Mouse (Mus musculus) hindbrain, embryonic 11.5 days (tissue): ENCODE measurements around the gene S100a6. TPM values are rescaled to one million over a fixed set of nuclear protein-coding genes. Genes with fewer than 3 reads are reported as not detected.

Experiments
- ATAC-seq: fragments of 200-750 bp; cut with Nextera tagmentation; 2 replicates; pipeline ENCODE4 v1.8.0; 2017; ENCODE audit warnings: mild to moderate bottlenecking, moderate TSS enrichment, moderate library complexity; ENCODE audit not compliant: low FRiP score
- DNase-seq: peaks from one replicate; pipeline ENCODE4 v3.0.0-alpha.2; 2015; ENCODE audit warnings: low spot score
- H3K27ac ChIP-seq: fragments of 300-500 bp; sonication (generic); 2 replicates; pipeline ENCODE4 v1.5.1; 2014; ENCODE audit warnings: mild to moderate bottlenecking, low read depth, low read length
- H3K27me3 ChIP-seq: fragments of 300-500 bp; sonication (generic); 2 replicates; pipeline ENCODE4 v1.6.1; 2014; ENCODE audit warnings: mild to moderate bottlenecking, low read length, moderate library complexity, mixed read lengths; ENCODE audit not compliant: control insufficient read depth, insufficient read depth
- H3K36me3 ChIP-seq: fragments of 300-500 bp; sonication (generic); 2 replicates; pipeline ENCODE4 v1.6.1; 2014; ENCODE audit warnings: mild to moderate bottlenecking, low read length, moderate library complexity, mixed read lengths; ENCODE audit not compliant: control insufficient read depth, insufficient read depth
- H3K4me1 ChIP-seq: fragments of 300-500 bp; sonication (generic); replicated peaks from 2 replicates; pipeline ENCODE4 v1.6.1; 2014; ENCODE audit warnings: low read length, mixed read lengths; ENCODE audit not compliant: control insufficient read depth, insufficient read depth
- H3K4me2 ChIP-seq: fragments of 300-500 bp; sonication (generic); replicated peaks from 2 replicates; pipeline ENCODE4 v1.6.1; 2014; ENCODE audit warnings: mild to moderate bottlenecking, low read depth, low read length
- H3K4me3 ChIP-seq: fragments of 300-500 bp; sonication (generic); 2 replicates; pipeline ENCODE4 v1.5.1; 2014; ENCODE audit warnings: low read depth, low read length
- H3K9ac ChIP-seq: fragments of 300-500 bp; sonication (generic); 2 replicates; pipeline ENCODE4 v1.6.1; 2014; ENCODE audit warnings: low read depth, low read length
- H3K9me3 ChIP-seq: fragments of 300-500 bp; sonication (generic); 2 replicates; pipeline ENCODE4 v1.6.1; 2016; ENCODE audit warnings: low read length; ENCODE audit not compliant: control insufficient read depth
- WGBS: fragments of 180-500 bp; shearing (Covaris S2); extraction: QIAGEN DNeasy Blood & Tissue Kit; methylation state at CpG from one replicate; pipeline ENCODE4 v1.1.7; 2014; 5-methylcytosine and 5-hydroxymethylcytosine counted together
- polyA plus RNA-seq: library from polyadenylated mRNA; unstranded; fragments of >200 nt; fragmentation: Nextera tagmentation; extraction: Ambion mirVana; gene quantifications from 2 replicates; pipeline ENCODE4 v1.2.1, GENCODE M21; 2014

Gene S100a6
- polyA plus RNA-seq, 1 experiment from 2014 or later: 25.9 TPM

GRCm38 (mm10) chr3:90597736-90598135 lies 14.9 kb upstream of the S100a6 start:
- WGBS: 62% methylated on average over 6 of the region's 6 CpGs
- H3K4me2 ChIP-seq: no peak overlapping the region
- H3K9ac ChIP-seq: no peak overlapping the region
- no peak overlapping the region for H3K4me3 ChIP-seq
- DNase-seq (no peak), ATAC-seq (no peak)
- no peaks in the 10 kb centered on the region; the same call in 1 of the 2 replicates for H3K9me3 ChIP-seq
- no peaks in the 10 kb centered on the region for H3K27me3 ChIP-seq
- H3K36me3 ChIP-seq: no peaks in the 10 kb centered on the region
- H3K27ac ChIP-seq: no peak overlapping the region
- H3K4me1 ChIP-seq: no peaks in the 10 kb centered on the region

GRCm38 (mm10) chr3:90598212-90598611 lies 14.5 kb upstream of the S100a6 start:
- Histone ChIP-seq H3K4me1 (no peaks in the 10 kb centered on the region), H3K27me3 (no peaks in the 10 kb centered on the region), H3K9ac (no peak overlapping the region), H3K27ac (no peak overlapping the region), H3K36me3 (no peaks in the 10 kb centered on the region), H3K9me3 (no peaks in the 10 kb centered on the region), H3K4me3 (no peak overlapping the region), H3K4me2 (no peak overlapping the region)
- WGBS: 88% methylated on average over 4 of the region's 4 CpGs
- ATAC-seq: no peak
- DNase-seq: no peak

- 87% methylated on average over 3 of the region's 3 CpGs for whole genome bisulfite sequencing
- Histone ChIP-seq H3K9ac (no peak overlapping the region), H3K27me3 (no peaks in the 10 kb centered on the region), H3K4me3 (no peak overlapping the region), H3K36me3 (no peaks in the 10 kb centered on the region), H3K27ac (no peak overlapping the region), H3K9me3 (no peaks in the 10 kb centered on the region), H3K4me2 (no peak overlapping the region), H3K4me1 (no peaks in the 10 kb centered on the region)
- no peak for DNase-seq
- ATAC-seq: no peak
These were observed 13.3 kb upstream of the S100a6 start for GRCm38 (mm10) chr3:90599401-90599800.

- Histone ChIP-seq H3K9ac (no peak overlapping the region), H3K36me3 (no peaks in the 10 kb centered on the region), H3K4me3 (no peak overlapping the region), H3K27me3 (no peaks in the 10 kb centered on the region), H3K4me1 (no peaks in the 10 kb centered on the region), H3K9me3 (no peaks in the 10 kb centered on the region), H3K27ac (no peak overlapping the region), H3K4me2 (no peak overlapping the region)
- ATAC-seq: no peak
- WGBS: 83% methylated on average over 6 of the region's 6 CpGs
- no peak for DNase-seq
These were observed 12.6 kb upstream of the S100a6 start for GRCm38 (mm10) chr3:90600036-90600435.

GRCm38 (mm10) chr3:90600458-90601195 lies 12.1 kb upstream of the S100a6 start:
- no peak overlapping the region for H3K4me3 ChIP-seq
- H3K27me3 ChIP-seq: no peaks in the 10 kb centered on the region
- H3K27ac ChIP-seq: no peak overlapping the region
- no peaks in the 10 kb centered on the region for H3K36me3 ChIP-seq
- 79% methylated on average over 8 of the region's 8 CpGs for WGBS
- H3K9me3 ChIP-seq: no peaks in the 10 kb centered on the region
- no peak overlapping the region for H3K4me2 ChIP-seq
- H3K4me1 ChIP-seq: no peaks in the 10 kb centered on the region
- DNase-seq (no peak), ATAC-seq (no peak)
- no peak overlapping the region for H3K9ac ChIP-seq

GRCm38 (mm10) chr3:90601486-90602110 lies 11.1 kb upstream of the S100a6 start, which contains the start of gene Gm42674:
Gene Gm42674, plus strand, starts transcription at chr3:90601904.
- no peak for DNase-seq
- no peak within 1 kb of the TSS for H3K9ac ChIP-seq
- no peak within 1 kb of the TSS for H3K27ac ChIP-seq
- no peak for ATAC-seq
- no peaks in the 10 kb centered on the region for H3K36me3 ChIP-seq
- H3K9me3 ChIP-seq: no peaks in the 10 kb centered on the region
- H3K4me3 ChIP-seq: no peak within 1 kb of the TSS
- no peak within 1 kb of the TSS for H3K4me2 ChIP-seq
- no peaks in the 10 kb centered on the region for H3K4me1 ChIP-seq
- WGBS: 85% methylated on average over 11 of the region's 11 CpGs
- H3K27me3 ChIP-seq: no peaks in the 10 kb centered on the region

GRCm38 (mm10) chr3:90603623-90604022 lies 9.1 kb upstream of the S100a6 start, which contains the start of gene S100a4:
Gene S100a4, plus strand, starts transcription at chr3:90603771.
- H3K9ac ChIP-seq: no peak within 1 kb of the TSS
- H3K27ac ChIP-seq: no peak within 1 kb of the TSS
- ATAC-seq (no peak), DNase-seq (no peak)
- H3K4me2 ChIP-seq: no peak within 1 kb of the TSS
- H3K9me3 ChIP-seq: no peaks in the 10 kb centered on the region
- no peak within 1 kb of the TSS for H3K4me3 ChIP-seq
- H3K27me3 ChIP-seq: no peaks in the 10 kb centered on the region
- no peaks in the 10 kb centered on the region for H3K4me1 ChIP-seq
- 78% methylated on average over 3 of the region's 3 CpGs for WGBS
- H3K36me3 ChIP-seq: no peaks in the 10 kb centered on the region

GRCm38 (mm10) chr3:90604416-90604815 lies 8.3 kb upstream of the S100a6 start:
- no peak for DNase-seq
- no peak overlapping the region for H3K27ac ChIP-seq

GRCm38 (mm10) chr3:90605049-90605448 lies 7.6 kb upstream of the S100a6 start:
- H3K4me3 ChIP-seq: no peak overlapping the region
- H3K9me3 ChIP-seq: no peaks in the 10 kb centered on the region
- no peak overlapping the region for H3K4me2 ChIP-seq
- no peaks in the 10 kb centered on the region for H3K36me3 ChIP-seq
- H3K9ac ChIP-seq: no peak overlapping the region
- H3K4me1 ChIP-seq: no peaks in the 10 kb centered on the region
- WGBS: 86% methylated on average over 3 of the region's 3 CpGs
- no peak for DNase-seq
- no peaks in the 10 kb centered on the region for H3K27me3 ChIP-seq
- no peak overlapping the region for H3K27ac ChIP-seq
- no peak for ATAC-seq

More at GRCm38 (mm10) chr3:90604416-90604815, 8.3 kb upstream of the S100a6 start:
- 82% methylated on average over 4 of the region's 4 CpGs for WGBS
- Histone ChIP-seq H3K4me2 (no peak overlapping the region), H3K27me3 (no peaks in the 10 kb centered on the region), H3K9ac (no peak overlapping the region), H3K9me3 (no peaks in the 10 kb centered on the region), H3K36me3 (no peaks in the 10 kb centered on the region), H3K4me3 (no peak overlapping the region), H3K4me1 (no peaks in the 10 kb centered on the region)
- ATAC-seq: no peak
